Mouse (Mus musculus) cortical plate, adult 2 months (tissue): Measurements from ENCODE around the gene Kcnj14.

Experiments
- CTCF ChIP-seq: fragments of 200-500 bp; IDR thresholded peaks from 2 replicates; pipeline ENCODE4 v1.5.1; 2011; ENCODE audit warnings: mild to moderate bottlenecking, control low read depth, low read length; ENCODE audit not compliant: insufficient read depth; ENCODE audit errors: extremely low read depth
- POLR2A ChIP-seq: fragments of 200-500 bp; IDR thresholded peaks from 2 replicates; pipeline ENCODE4 v1.6.1; 2011; ENCODE audit warnings: mild to moderate bottlenecking, low read length, control low read depth; ENCODE audit not compliant: insufficient read depth; ENCODE audit errors: extremely low read depth

- TF ChIP-seq CTCF (no peak), POLR2A (no peak)
These were observed 33.9 kb downstream of the Kcnj14 start for GRCm38 (mm10) chr7:45790721-45791120.
